Mouse (Mus musculus) thymus, adult 18-20 months (tissue): ENCODE measurements around the gene Dennd4a.
A peak's percentile ranks its signal among the peaks of the same experiment; 100 is the strongest.

Experiments
- DNase-seq, 2 experiments: peaks; one replicate each; pipeline ENCODE4 v3.0.0; 2022; ENCODE audit warnings: mixed read lengths in 2 of 2

Gene Dennd4a

DNA sequence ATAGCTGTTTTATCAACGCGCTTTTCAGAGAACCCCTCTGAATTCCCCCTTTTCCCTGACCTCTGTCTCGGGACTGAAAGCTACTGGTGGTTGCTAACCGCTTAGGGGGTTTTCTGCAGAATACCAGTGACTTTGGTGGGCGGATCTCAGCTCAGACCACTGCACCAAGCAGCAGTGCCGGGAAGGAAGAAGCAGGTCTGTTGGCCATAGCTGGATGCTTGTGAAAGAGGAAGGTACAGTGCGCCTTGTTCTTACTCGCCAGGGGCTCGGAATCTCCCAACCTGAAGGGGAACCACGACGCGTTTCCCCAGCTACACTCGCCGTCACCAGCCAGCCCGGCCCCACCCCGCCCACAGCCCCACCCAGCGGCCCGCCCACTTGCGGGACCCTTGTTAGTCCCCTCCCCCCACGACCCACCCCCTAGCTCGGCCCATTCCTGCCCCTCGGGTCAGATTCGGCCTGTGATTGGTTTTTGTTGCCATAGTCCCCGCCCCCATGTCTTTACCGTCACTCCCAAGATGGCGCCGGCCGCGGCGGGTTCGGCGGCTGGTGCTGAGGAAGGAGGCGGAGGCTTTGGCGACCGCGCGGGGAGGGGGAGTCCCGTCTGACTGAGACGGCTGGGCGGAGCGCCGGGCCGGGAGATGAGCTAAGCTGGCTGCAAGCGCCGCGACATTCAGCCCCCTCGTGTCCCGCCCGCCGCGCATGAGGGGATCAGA is at the start of gene Dennd4a:
Dennd4a (plus strand) TSS at position 519 of the 716 bp plus-strand sequence.
- DNase-seq = peak; percentile 98 to 99

DNA sequence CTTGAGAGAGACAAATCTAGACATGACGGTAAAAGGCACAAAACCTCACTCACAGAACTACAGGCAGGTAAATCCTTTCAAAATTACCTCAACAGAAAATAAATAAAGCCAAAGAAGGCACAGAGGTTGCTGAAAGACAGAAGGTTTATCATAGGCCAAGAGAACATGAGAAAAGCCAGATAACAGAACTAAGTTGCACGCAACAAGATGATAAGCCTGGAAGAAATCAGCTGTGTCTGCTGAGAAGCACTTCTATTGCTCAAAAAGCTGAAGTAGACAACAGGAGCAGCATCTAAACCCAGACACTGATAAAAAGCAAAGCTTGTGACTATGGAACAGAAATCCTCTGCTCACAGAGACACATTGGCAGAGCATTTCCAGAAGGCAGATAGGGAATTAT is 46.3 kb upstream of the Dennd4a start:
- DNase-seq = no peak

DNA sequence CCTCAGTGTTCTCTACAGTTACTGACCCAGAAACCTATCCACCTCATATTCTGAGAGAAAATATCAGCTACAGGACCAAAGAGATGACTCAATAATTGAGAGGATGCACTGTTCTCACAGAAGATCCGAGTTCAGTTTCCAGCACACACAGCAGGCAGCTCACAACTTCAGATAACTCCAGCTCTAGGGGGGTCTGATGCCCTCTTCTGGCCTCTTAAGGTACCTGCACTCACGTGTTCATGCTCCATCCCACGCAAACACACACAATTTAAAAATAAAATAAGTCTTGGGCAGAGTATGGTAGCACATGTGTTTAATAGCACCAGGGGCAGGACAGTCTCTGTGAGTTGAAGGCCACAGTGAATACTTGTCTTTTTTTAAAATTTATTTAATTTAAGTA is 45.0 kb upstream of the Dennd4a start:
- DNase-seq = no peak

DNA sequence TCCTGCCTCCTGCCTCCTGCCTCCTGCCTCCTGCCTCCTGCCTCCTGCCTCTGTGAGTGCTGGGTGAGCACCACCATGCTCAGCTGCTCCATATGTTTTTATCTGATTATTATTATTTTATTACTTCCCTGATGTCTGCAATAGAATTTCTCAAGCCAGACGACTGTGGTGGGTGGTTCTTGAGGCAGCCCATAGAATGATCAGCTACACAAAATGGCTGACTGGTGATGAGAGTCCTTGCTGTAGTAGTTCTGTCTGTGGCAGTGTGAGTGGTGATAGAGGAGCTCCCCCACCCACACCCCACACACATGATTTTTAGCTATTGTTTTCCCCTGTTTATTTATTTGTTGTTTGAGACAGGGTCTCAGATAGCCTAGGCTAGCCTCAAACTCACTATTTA is 43.3 kb upstream of the Dennd4a start:
- no peak for DNase-seq

DNA sequence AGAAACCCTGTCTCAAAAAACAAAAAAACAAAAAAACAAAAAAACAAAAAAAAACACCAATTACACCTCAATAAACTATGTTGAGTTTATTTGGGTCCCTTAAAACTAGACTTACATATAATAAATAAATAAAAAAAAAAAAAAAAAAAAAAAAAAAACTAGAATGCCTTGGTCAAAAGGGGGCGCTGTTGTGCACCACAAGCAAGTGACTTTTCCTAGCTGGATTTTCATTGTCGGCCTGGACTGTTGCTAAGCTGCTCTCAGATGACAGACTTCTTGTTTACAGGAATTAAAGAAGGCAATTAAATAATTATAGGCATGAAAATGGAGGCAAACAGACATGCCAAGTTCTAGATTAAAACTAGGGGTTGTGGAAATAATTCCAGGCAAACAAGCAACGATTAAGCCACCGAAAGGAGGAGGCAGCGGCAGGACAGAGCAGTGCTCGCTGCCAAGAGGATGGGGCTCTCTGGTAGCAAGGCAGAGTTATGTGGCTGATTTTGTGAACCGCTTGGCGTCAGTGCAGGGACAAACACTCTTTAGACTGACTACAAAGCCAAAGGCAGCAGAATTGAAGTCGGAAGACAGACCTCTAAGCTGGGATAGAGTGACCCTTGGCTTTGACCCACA is 42.0 kb upstream of the Dennd4a start:
- DNase-seq = no peak

DNA sequence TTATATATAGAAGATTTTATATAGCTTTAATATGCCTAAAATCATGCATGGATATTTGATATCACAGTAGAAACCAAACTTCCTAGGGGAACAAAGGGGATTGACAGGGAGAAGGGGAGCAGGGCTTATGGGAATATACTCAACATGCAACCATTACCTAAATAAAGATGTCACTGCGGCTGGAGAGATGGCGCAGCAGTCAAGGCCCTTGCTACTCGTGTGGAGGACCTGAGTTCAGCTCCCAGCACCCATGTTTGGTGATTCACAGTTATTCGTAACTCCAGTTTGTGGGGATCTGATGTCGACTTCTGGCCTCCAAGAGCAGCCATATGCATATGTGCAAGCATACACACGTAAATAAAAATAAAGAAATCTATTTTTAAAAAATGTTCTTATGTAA is 41.2 kb upstream of the Dennd4a start:
- no peak for DNase-seq

DNA sequence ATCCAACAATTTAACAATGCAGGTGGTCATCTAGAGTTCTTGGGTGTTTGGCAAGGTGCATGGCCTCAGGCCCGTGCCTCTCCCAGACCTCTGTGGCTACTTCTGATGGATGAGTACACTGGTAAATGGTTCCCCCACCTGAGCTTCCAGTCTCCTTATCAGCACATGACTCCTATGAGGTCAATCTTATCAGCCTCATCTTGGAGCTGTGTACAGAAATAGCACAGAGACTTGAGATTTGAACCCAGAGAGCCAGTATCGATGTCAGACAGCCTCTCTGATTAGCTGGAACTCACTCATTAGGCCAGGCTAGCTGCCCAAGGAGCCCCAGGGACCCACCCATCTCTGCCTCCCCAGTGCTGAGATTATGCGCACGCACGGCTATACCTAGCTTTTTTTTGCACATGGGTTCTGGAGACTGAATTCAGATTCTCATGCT is 40.7 kb upstream of the Dennd4a start:
- no peak for DNase-seq

DNA sequence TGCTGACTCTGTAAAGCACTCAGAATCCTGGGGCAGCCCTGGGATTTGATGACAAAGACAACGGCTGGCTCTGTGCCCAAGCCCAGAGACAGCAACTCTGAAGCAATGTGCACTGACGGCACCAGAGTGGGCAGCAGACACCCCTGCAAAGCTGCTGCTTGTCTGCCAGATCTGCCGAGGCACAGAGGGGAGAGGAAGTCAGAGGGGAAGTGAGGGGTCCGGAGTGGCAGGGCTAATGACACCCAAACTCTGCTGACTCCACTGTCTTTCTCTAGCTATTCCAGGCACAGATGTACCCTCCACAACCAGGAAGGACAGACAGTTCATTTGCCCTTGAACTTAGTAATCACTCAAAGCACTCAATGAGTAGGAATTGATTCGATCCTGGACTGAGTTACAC is 39.9 kb upstream of the Dennd4a start:
- DNase-seq = no peak

DNA sequence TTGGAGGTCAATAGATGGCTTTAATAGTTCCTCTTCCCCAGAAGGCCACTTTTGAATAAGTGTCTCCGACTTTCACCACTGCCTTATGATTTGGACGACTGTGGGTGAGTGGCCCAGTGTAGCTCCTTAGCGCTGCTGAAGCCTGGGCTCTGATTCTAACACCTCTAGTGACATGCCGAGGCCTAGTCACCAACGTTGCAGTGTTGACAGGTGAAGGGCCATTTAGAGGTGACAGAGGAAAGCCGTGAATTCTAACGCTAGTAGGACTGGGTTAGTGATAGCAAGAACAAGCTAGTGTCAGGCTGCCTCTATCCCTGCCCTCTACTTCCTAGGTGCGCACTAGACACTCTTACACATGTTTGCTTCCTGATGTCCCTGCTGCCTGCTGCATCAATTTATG is 37.9 kb upstream of the Dennd4a start:
- DNase-seq = no peak

DNA sequence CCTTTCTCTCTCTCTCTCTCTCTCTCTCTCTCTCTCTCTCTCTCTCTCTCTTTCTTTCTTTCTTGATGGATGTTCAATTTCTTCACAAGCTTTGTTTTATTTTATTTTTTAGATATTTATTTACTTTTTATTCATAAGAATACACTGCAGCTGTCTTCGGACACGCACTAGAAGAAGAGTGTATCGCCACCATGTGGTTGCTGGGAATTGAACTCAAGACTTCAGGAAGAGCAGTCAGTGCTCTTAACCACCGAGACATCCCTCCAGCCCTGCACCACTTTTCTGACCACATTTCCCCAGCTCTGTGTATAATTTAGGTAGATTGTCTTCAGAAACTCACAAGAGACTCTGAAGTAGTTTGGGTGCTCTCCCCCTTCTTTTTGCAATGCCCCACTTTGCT is 37.2 kb upstream of the Dennd4a start:
- DNase-seq = no peak

DNA sequence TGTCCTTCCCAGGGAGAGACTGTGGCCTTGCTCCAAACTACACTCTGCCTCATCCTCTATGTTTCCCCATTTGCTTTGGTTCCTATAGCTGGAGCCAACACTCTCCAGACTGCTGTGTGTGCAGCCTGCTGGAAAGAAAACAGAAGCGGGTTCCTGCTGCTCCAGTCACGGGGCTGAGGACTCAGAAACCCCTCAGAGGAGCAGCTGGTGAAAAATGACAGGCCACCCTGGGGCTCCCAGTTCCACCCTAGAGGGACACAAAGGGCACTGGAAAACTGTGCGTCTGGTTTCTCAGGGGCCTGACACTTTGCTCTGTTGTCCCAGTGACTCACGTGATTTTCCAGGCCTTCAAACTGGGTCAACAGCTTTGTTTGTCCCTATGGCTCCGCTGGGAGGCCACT is 36.7 kb upstream of the Dennd4a start:
- DNase-seq = no peak

DNA sequence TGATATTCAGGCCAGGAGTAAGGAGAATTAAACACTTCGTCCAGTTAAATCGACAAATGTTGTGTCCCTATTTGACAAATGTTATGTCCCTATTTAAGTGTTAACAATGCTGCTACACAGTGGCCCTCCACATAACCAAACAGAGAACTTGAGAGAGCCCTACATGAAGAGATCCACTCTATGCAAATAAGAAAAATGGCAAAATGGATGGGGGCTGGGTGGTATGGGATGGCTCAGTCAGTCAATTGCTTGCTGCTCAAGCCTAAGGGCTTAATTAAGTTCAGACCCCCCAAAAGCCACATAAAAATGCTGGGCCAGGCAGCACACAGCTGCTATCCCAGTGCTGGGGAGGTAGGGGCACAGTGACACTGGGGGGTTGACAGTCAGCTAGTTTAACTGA is 36.3 kb upstream of the Dennd4a start:
- no peak for DNase-seq

DNA sequence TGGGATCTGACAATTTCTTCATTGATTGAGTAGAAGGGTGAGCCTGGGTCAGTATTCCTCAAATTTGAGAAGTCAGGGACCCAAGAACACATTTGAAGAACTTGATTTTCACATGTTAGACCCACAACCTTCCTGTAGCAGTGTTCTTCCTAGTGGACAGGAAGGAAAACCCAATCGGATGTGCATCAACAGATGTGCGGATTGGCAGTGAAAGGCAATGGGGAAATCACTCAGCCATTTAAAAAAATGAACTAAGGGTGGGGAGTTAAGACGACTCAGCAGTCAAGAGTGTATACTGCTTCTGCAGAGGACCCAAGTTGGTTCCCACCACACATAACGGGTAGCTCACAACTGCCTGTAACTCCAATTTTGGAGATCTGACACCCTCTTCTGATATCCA is 35.6 kb upstream of the Dennd4a start:
- no peak for DNase-seq

DNA sequence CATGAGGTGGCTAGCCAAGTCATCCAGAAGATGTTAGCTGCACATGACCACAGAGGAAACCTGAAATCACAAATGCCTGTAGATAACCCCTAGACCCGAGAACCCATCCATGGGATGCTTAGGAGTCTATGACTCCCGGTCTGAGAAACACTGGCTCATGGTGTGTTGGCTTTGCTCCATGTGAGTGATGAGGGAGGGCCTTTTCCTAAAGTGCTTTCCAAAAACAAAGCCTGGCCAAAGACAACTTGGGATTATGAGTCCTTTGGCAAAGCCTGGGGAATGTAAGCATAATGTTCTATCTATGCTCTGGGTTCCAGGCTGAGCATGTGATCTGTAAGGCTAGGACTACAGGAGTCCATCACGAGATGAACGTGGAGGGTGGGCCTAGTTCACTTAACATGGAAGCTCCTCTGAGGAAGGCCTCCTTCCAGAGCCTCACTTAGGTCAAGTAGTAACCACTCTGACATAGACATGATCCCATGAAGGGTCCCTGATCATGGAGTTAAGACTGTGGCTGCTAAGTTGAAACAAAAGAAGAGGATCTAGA is 33.6 kb upstream of the Dennd4a start:
- no peak for DNase-seq

DNA sequence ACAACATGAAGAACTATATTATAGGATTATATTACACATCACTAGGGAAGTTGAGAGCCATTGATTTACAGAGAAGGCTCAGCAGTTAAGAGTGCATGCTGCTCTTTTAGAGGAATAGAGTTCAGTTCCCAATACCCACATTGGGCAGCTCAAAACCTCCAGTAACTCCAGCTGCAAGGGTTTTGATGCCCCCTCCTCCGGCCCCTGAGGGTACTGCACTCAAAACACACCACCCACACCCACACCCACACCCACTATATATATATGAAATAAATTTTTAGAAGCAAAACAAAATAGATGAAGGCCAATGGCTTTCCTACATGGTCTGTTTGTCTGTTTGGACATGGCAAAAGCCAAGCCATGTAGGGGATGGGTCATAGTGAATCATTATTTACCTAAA is 33.0 kb upstream of the Dennd4a start:
- no peak for DNase-seq

DNA sequence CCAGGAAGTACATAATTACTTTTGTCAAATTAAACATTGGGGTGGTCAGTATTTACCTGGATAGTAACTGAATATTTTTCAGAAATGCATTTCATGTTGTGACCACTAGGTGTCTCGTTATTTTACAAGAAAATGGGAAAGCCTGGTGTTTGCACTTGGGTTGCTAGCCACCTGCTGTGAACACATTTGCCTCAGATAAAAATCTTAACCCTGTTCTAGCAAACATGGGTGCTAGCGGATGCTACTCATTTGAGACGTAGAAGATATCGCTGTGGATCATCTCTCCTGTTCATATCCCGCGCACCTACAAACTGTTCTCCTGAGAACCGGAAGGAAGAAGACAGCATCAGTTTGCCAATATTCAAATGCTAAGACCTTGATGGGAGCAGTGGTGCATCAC is 31.5 kb upstream of the Dennd4a start:
- no peak for DNase-seq

DNA sequence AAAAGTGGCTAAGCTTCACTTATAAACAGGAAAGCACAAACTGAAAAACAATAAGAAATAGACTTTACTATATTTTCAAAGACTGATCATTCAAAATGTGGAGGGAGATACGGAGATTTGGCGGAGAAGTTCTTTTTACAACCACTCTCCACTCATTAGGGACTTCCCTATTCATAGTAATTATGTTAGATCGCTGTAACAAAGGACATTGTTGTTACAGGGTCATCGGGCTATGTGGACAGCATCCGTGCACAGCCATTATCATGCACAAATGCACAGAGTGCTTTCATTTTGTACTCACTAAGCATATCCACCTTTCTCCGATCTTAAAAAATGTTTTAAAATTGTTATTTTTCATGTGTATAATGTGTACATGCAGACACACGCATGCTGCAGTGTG is 27.6 kb upstream of the Dennd4a start:
- DNase-seq = no peak

DNA sequence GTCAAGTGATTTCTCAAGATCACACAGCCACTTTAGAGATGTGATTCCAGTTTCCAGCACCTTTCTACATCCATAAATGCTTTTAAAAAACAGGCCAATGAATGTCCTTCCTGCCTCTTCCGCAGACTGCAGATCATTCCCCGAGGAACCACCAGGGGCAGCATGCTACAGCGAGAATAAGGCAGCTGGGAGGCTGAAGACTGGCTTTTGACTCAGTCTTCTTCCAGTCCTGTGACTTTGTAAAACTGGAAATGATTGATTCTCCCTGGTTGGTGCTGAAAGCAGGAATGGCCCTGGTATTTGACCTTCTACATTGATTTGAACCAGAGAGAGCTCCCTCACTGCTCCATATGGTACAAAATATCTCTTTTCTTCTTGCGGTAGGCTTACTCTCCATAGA is 26.3 kb upstream of the Dennd4a start:
- peak; percentile 40 to 57 for DNase-seq

DNA sequence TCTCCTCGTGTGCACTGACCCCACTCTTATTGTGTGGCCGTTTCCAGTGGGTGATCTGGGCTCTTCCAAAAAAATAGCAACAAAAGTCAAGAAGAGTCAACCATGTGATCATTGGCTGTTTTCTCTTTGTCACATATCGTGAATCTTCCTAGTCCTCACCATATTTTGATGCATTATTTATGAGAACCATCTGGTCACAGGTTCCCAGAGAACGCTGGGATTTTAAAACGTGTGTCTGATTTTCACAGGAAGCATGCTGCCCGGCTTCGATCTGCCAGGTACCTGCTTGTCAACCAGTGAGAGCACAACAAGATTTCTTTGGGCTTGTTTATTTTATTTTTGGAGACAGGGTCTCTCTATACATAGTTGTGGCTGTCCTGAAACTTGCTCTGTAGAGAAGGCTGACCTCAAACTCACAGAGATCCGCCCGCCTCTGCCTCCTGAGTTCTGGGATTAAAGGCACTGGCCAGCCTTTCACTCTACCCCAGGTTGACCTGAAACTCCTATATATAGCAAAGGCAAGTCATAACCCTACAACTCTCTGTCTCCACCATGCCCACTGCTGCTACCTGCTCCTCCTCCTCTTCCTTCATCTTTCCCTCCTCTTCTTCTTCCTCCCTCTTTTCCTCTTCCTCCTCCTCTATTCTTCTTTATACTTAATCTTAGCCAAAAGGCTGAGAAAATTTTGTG is 24.8 kb upstream of the Dennd4a start:
- DNase-seq = no peak

DNA sequence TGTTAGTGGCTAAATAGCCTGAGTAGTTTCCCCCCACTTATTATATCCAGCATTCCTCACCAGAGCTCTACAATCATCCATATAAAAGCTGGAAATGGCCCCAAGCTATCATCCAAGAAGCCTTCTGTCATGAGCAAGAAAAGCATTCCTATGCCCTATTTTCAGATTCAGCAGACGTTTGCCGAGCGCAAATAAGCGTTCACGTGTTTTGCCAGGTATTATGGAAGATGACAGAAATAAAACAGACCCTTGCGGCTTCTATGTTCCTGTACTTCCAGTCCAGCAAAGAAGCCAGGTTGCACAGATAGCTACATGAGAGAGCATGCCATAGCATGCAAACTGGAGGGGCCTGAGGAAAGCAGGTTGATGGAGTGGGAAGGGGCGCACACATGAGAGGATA is 23.1 kb upstream of the Dennd4a start:
- DNase-seq = no peak

DNA sequence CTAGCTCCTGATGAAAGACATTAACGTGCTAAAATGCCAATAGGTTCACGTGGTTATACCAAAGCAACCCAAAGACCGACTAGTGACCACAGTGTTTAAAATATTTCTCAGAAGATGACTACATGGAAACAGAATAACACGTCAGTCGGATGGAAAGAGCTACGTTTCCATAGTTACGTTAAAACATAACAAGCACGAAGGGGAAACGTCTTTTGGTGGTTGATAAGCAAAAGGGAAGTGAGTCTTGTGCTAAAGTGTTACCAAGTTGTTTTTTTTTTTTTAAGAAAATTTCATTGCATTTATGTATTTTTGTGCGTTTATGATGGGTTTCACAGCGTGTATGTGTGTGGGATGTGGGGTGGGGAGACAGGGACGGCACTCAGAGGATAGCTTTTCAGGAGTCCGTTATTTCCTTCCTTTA is 21.8 kb upstream of the Dennd4a start:
- no peak for DNase-seq

DNA sequence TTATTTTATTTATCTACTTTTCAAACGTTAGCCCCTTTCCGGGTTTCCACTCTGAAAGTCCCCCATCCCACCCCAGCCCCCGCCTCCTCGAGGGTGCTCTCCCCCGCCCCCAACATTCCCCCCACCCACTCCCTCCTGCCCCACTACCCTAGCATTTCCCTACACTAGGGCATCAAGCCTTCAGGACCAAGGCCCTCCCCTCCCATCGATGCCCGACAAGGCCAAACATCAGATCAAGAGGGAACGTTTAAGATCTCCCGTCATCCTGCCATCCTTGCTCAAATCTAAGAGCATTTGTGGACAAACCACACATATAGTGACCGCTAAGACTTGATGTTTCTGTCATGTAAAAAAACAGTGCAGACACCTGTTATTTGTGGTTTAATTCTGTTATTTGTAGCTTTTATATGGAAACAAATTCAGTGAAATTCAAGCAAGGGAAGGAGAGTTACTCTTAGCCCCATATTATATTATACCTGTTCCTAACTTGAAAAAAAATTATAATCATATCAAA is 21.2 kb upstream of the Dennd4a start:
- DNase-seq = no peak
